Mouse (Mus musculus) forebrain, embryonic 11.5 days (tissue): ENCODE data around the gene Nbr1. TPM values are rescaled to one million over a fixed set of nuclear protein-coding genes. Genes with fewer than 3 reads are reported as not detected.
"Not testable (repeated sequence)": the region's sequence is repeated elsewhere in the genome, so short reads cannot be mapped to it uniquely, and the experiment has no call there.

Experiments
- ATAC-seq: fragments of 200-750 bp; cut with Nextera tagmentation; replicated peaks from 2 replicates; pipeline ENCODE4 v1.8.0; 2017; ENCODE audit warnings: moderate TSS enrichment; ENCODE audit not compliant: low FRiP score
- DNase-seq: peaks from one replicate; pipeline ENCODE4 v3.0.0-alpha.2; 2017; ENCODE audit warnings: low spot score
- H3K27ac ChIP-seq: fragments of 300-500 bp; sonication (generic); 2 replicates; pipeline ENCODE4 v1.5.1; 2014; ENCODE audit warnings: low read depth, low read length
- H3K27me3 ChIP-seq: fragments of 300-500 bp; sonication (generic); 2 replicates; pipeline ENCODE4 v1.6.1; 2014; ENCODE audit warnings: mild to moderate bottlenecking, low read length, mixed read lengths; ENCODE audit not compliant: control insufficient read depth, insufficient read depth
- H3K36me3 ChIP-seq: fragments of 300-500 bp; sonication (generic); 2 replicates; pipeline ENCODE4 v1.6.1; 2014; ENCODE audit warnings: mild to moderate bottlenecking, low read length, moderate library complexity, mixed read lengths; ENCODE audit not compliant: control insufficient read depth, insufficient read depth
- H3K4me1 ChIP-seq: fragments of 300-500 bp; sonication (generic); replicated peaks from 2 replicates; pipeline ENCODE4 v1.6.1; 2014; ENCODE audit warnings: low read length, mixed read lengths; ENCODE audit not compliant: control insufficient read depth, insufficient read depth
- H3K4me2 ChIP-seq: fragments of 300-500 bp; sonication (generic); 2 replicates; pipeline ENCODE4 v1.6.1; 2014; ENCODE audit warnings: low read depth, mild to moderate bottlenecking, low read length, moderate library complexity, mixed read lengths; ENCODE audit not compliant: severe bottlenecking
- H3K4me3 ChIP-seq: fragments of 300-500 bp; sonication (generic); 2 replicates; pipeline ENCODE4 v1.5.1; 2014; ENCODE audit warnings: low read depth, low read length
- H3K9ac ChIP-seq: fragments of 300-500 bp; sonication (generic); 2 replicates; pipeline ENCODE4 v1.6.1; 2014; ENCODE audit warnings: low read length
- H3K9me3 ChIP-seq: fragments of 300-500 bp; sonication (generic); 2 replicates; pipeline ENCODE4 v1.6.1; 2016; ENCODE audit warnings: low read length, mixed read lengths; ENCODE audit not compliant: control insufficient read depth
- WGBS: fragments of 180-500 bp; shearing (Covaris S2); extraction: QIAGEN DNeasy Blood & Tissue Kit; methylation state at CpG from one replicate; pipeline ENCODE4 v1.1.7; 2014; 5-methylcytosine and 5-hydroxymethylcytosine counted together
- polyA plus RNA-seq: library from polyadenylated mRNA; unstranded; fragments of >200 nt; fragmentation: Nextera tagmentation; extraction: Ambion mirVana; gene quantifications from 2 replicates; pipeline ENCODE4 v1.2.1, GENCODE M21; 2014

Nbr1 gene
- polyA plus RNA-seq, 1 experiment from 2014 or later: 97.1 TPM

GRCm38 (mm10) chr11:101587676-101588075 is 35.7 kb downstream of the Nbr1 start:
- DNase-seq: no peak
- no peak for ATAC-seq
- no peak overlapping the region for H3K9ac ChIP-seq
- H3K9me3 ChIP-seq: no peaks in the 10 kb centered on the region
- H3K27me3 ChIP-seq: no peaks in the 10 kb centered on the region
- WGBS: 90% methylated on average over 10 of the region's 10 CpGs
- H3K4me2 ChIP-seq: no peak overlapping the region
- H3K4me1 ChIP-seq: no peaks in the 10 kb centered on the region
- no peak overlapping the region for H3K27ac ChIP-seq
- H3K4me3 ChIP-seq: no peak overlapping the region
- no peaks in the 10 kb centered on the region for H3K36me3 ChIP-seq

GRCm38 (mm10) chr11:101588868-101589267 is 36.9 kb downstream of the Nbr1 start:
- 88% methylated on average over 7 of the region's 7 CpGs for WGBS
- no peak for DNase-seq
- no peak for ATAC-seq

GRCm38 (mm10) chr11:101589444-101589843 is 37.5 kb downstream of the Nbr1 start:
- Histone ChIP-seq H3K9ac (no peak overlapping the region), H3K4me1 (no peaks in the 10 kb centered on the region), H3K27ac (no peak overlapping the region), H3K36me3 (no peaks in the 10 kb centered on the region), H3K4me2 (no peak overlapping the region), H3K27me3 (no peaks in the 10 kb centered on the region), H3K9me3 (no peaks in the 10 kb centered on the region), H3K4me3 (no peak overlapping the region)
- ATAC-seq (no peak), DNase-seq (peak; percentile 73)
- 31% methylated on average over 5 of the region's 5 CpGs for WGBS

More at GRCm38 (mm10) chr11:101588868-101589267, 36.9 kb downstream of the Nbr1 start:
- H3K9ac ChIP-seq: no peak overlapping the region
- H3K4me3 ChIP-seq: no peak overlapping the region
- H3K9me3 ChIP-seq: no peaks in the 10 kb centered on the region
- H3K36me3 ChIP-seq: no peaks in the 10 kb centered on the region
- H3K27me3 ChIP-seq: no peaks in the 10 kb centered on the region
- no peak overlapping the region for H3K4me2 ChIP-seq
- no peak overlapping the region for H3K27ac ChIP-seq
- H3K4me1 ChIP-seq: no peaks in the 10 kb centered on the region

- H3K4me2 ChIP-seq: no peak overlapping the region
- H3K4me3 ChIP-seq: no peak overlapping the region
- WGBS: 76% methylated on average over 12 of the region's 12 CpGs
- H3K36me3 ChIP-seq: no peaks in the 10 kb centered on the region
- H3K27me3 ChIP-seq: no peaks in the 10 kb centered on the region
- H3K4me1 ChIP-seq: no peaks in the 10 kb centered on the region
- DNase-seq (no peak), ATAC-seq (no peak)
- H3K9me3 ChIP-seq: no peaks in the 10 kb centered on the region
- H3K9ac ChIP-seq: no peak overlapping the region
- H3K27ac ChIP-seq: no peak overlapping the region
Observed at GRCm38 (mm10) chr11:101589989-101590624, 38.2 kb downstream of the Nbr1 start.

GRCm38 (mm10) chr11:101599156-101599555 is 47.2 kb downstream of the Nbr1 start, which contains the start of gene Gm11634:
TSS of gene Gm11634 (minus strand) at chr11:101599256.
- Histone ChIP-seq H3K9ac (no peak within 1 kb of the TSS), H3K4me2 (no peak within 1 kb of the TSS), H3K27me3 (no peaks in the 10 kb centered on the region), H3K27ac (no peak within 1 kb of the TSS), H3K4me3 (no peak within 1 kb of the TSS), H3K4me1 (no peaks in the 10 kb centered on the region), H3K36me3 (no peaks in the 10 kb centered on the region), H3K9me3 (no peaks in the 10 kb centered on the region)
- WGBS: 82% methylated on average over 6 of the region's 6 CpGs
- ATAC-seq: no peak
- DNase-seq: no peak

- Histone ChIP-seq H3K27ac (no peak overlapping the region), H3K27me3 (no peaks in the 10 kb centered on the region), H3K4me2 (no peak overlapping the region), H3K4me3 (no peak overlapping the region), H3K9ac (no peak overlapping the region), H3K9me3 (no peaks in the 10 kb centered on the region), H3K36me3 (no peaks in the 10 kb centered on the region), H3K4me1 (no peaks in the 10 kb centered on the region)
- DNase-seq (peak; percentile 73), ATAC-seq (no peak)
- WGBS: 18% methylated on average over 3 of the region's 3 CpGs
Observed at GRCm38 (mm10) chr11:101602491-101602890, 50.5 kb downstream of the Nbr1 start.

GRCm38 (mm10) chr11:101604116-101604515 is 52.2 kb downstream of the Nbr1 start:
- H3K36me3 ChIP-seq: no peaks in the 10 kb centered on the region
- H3K4me2 ChIP-seq: peak overlapping the region; percentile 34; the same call in 1 of the 2 replicates
- no peak overlapping the region for H3K9ac ChIP-seq
- no peak overlapping the region for H3K27ac ChIP-seq
- DNase-seq: no peak
- H3K9me3 ChIP-seq: no peaks in the 10 kb centered on the region
- no peak overlapping the region for H3K4me3 ChIP-seq
- H3K4me1 ChIP-seq: no peaks in the 10 kb centered on the region
- no peak for ATAC-seq
- 2% methylated on average over 3 of the region's 3 CpGs for WGBS
- H3K27me3 ChIP-seq: no peaks in the 10 kb centered on the region

- H3K4me2 ChIP-seq: peak overlapping the region; percentile 34
- peak overlapping the region; percentile 11; the same call in 1 of the 2 replicates for H3K4me3 ChIP-seq
- not testable (repeated sequence) for H3K9me3 ChIP-seq, H3K36me3 ChIP-seq, H3K27me3 ChIP-seq, H3K4me1 ChIP-seq
- peak overlapping the region; percentile 41; the same call in 1 of the 2 replicates for H3K27ac ChIP-seq
- 1% methylated on average over 30 of the region's 30 CpGs for WGBS
- H3K9ac ChIP-seq: peak overlapping the region; percentile 2; the same call in 1 of the 2 replicates
- peak; percentile 92 for DNase-seq
- peak; percentile 82 for ATAC-seq
Observed at GRCm38 (mm10) chr11:101604531-101605453, 52.8 kb downstream of the Nbr1 start.
